Mouse (Mus musculus) stomach, postnatal 0 days (tissue): ENCODE results near the gene 1700020N01Rik. TPM values are rescaled to one million over a fixed set of nuclear protein-coding genes. Genes with fewer than 3 reads are reported as not detected.

Source experiments
- ATAC-seq: fragments of 200-750 bp; cut with Nextera tagmentation; 2 replicates; pipeline ENCODE4 v1.8.0; 2017; ENCODE audit not compliant: low FRiP score, low TSS enrichment
- DNase-seq: peaks from one replicate; pipeline ENCODE4 v3.0.0-alpha.2; 2016; ENCODE audit warnings: low spot score
- H3K27ac ChIP-seq: fragments of 300-500 bp; sonication (generic); replicated peaks from 2 replicates; pipeline ENCODE4 v1.5.1; 2014; ENCODE audit warnings: mild to moderate bottlenecking, control low read depth
- H3K27me3 ChIP-seq: fragments of 300-500 bp; sonication (generic); 2 replicates; pipeline ENCODE4 v1.6.1; 2014; ENCODE audit warnings: low read length; ENCODE audit not compliant: control insufficient read depth, insufficient read depth
- H3K36me3 ChIP-seq: fragments of 300-500 bp; sonication (generic); 2 replicates; pipeline ENCODE4 v1.6.1; 2014; ENCODE audit warnings: low read length, mixed read lengths; ENCODE audit not compliant: control insufficient read depth, insufficient read depth
- H3K4me1 ChIP-seq: fragments of 300-500 bp; sonication (generic); replicated peaks from 2 replicates; pipeline ENCODE4 v1.6.1; 2014; ENCODE audit warnings: antibody characterized with exemption; ENCODE audit not compliant: control insufficient read depth, insufficient read depth
- H3K4me2 ChIP-seq: fragments of 300-500 bp; sonication (generic); replicated peaks from 2 replicates; pipeline ENCODE4 v1.6.1; 2014; ENCODE audit warnings: low read depth, mild to moderate bottlenecking, control low read depth, moderate library complexity
- H3K4me3 ChIP-seq: fragments of 300-500 bp; sonication (generic); 2 replicates; pipeline ENCODE4 v1.5.1; 2014; ENCODE audit warnings: low read depth, low read length, control low read depth
- H3K9ac ChIP-seq: fragments of 300-500 bp; sonication (generic); 2 replicates; pipeline ENCODE4 v1.6.1; 2014; ENCODE audit warnings: mild to moderate bottlenecking, low read length, control low read depth, mixed read lengths
- H3K9me3 ChIP-seq: fragments of 300-500 bp; sonication (generic); 2 replicates; pipeline ENCODE4 v1.6.1; 2016; ENCODE audit warnings: low read length; ENCODE audit not compliant: control insufficient read depth
- CTCF ChIP-seq: IDR thresholded peaks from 2 replicates; pipeline ENCODE4 v1.5.1; 2016; ENCODE audit warnings: antibody characterized with exemption, low read depth, mild to moderate bottlenecking, moderate library complexity
- EP300 ChIP-seq: optimal IDR thresholded peaks from 2 replicates; pipeline ENCODE3; 2016; ENCODE audit warnings: antibody characterized with exemption
- WGBS: fragments of 180-500 bp; shearing (Covaris S2); extraction: QIAGEN DNeasy Blood & Tissue Kit; methylation state at CpG from one replicate; pipeline ENCODE4 v1.1.7; 2014; 5-methylcytosine and 5-hydroxymethylcytosine counted together
- polyA plus RNA-seq: library from polyadenylated mRNA; unstranded; fragments of >200 nt; fragmentation: Nextera tagmentation; extraction: Ambion mirVana; gene quantifications from 2 replicates; pipeline ENCODE4 v1.2.1, GENCODE M21; 2015

Gene 1700020N01Rik
- polyA plus RNA-seq, 1 experiment from 2014 or later: not detected

DNA sequence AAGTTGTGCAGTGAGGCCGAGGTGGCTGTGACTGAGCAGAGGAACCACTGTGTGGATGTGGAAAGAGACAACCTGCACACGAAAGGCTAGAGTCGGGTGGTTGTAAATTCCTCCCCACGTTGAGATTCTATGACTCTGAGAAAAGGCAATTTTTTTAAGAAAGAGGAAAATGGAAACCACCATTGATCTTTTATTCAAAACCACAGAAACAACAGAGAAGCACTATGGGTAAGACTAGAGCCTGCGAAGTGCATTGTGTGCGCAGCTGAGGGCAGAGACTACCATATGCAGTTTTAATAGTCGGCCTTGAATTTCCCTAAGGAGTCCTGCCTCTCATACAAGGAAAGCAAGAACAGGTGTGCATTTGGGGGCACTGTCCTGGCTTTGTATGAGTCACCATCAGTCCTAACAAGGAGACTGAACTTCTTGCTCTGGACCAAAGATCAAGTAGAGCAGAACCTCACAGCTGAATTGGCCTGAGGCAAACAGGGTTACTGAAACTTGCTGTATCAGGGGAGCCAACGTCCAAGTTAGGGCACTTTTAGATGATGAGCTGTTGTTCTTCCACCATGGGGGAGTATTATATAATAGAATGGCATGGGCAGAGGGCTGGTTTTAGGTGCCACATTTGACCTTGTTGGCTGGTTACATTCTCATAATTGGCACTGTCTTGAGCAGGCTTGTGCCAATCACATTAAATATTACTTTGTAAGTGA is 39.8 kb upstream of the 1700020N01Rik start:
- H3K9ac ChIP-seq: no peak overlapping the region
- no peaks in the 10 kb centered on the region for H3K4me1 ChIP-seq
- H3K9me3 ChIP-seq: no peaks in the 10 kb centered on the region
- ATAC-seq: no peak
- no peak for TF ChIP-seq EP300
- no peak for TF ChIP-seq CTCF
- 82% methylated on average over 8 of the region's 8 CpGs for WGBS
- no peaks in the 10 kb centered on the region for H3K27me3 ChIP-seq
- H3K36me3 ChIP-seq: no peaks in the 10 kb centered on the region
- no peak overlapping the region for H3K4me2 ChIP-seq
- no peak overlapping the region for H3K4me3 ChIP-seq
- no peak for DNase-seq
- H3K27ac ChIP-seq: no peak overlapping the region

DNA sequence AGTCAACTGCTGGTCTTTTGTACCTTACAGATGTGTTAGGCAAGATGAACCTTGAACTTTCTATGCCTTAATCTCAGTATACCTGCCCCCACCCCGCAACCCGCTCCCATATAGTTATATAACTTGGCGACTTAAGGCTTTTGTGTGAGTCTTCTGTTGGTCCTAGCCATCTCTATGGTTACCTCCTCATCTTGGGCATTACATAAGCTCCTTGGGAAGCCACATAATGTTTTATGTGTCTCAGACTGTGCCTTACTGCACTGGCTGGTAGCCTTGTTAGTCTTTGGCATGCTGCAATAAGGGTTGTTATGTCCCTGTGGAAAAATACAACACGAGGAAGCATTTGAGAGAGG is 39.3 kb upstream of the 1700020N01Rik start:
- ATAC-seq: no peak
- no peak for DNase-seq
- Histone ChIP-seq H3K36me3 (no peaks in the 10 kb centered on the region), H3K27me3 (no peaks in the 10 kb centered on the region), H3K4me1 (no peaks in the 10 kb centered on the region), H3K4me2 (no peak overlapping the region), H3K4me3 (no peak overlapping the region), H3K27ac (no peak overlapping the region), H3K9ac (no peak overlapping the region), H3K9me3 (no peaks in the 10 kb centered on the region)
- no peak for TF ChIP-seq CTCF
- WGBS: 95% methylated on average over 4 of the region's 4 CpGs

DNA sequence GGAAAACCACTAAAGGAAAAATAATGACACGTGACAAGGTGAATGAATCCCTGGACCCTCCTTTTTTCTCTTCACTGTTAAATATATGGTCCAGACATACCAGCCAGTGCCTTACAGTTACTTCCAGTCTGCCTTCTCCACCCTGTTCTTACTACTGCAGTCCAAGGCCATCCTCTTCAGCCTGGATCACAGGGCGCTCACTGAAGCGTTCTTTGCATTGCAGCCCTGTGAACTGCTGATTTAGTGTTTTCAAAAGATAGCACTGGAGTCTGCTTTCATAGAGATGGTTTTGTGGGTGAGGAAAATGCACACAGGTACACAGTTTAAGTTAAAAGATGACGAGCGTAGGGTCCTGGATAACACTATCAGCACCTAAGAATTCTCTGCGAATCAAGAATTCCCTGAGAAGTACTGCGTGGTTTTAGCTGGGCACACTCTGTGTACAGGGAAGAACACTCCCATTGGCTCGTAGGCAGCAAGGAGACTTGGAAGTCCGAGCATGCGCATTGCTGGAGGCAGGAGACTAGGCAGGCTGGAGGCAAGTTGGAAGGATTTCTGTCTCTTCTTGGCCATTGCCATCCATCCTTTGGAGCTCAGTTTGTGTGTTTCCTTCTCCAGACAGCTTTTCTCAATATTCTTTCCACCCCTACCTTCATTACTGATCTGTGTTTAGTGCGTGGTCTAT is 37.9 kb upstream of the 1700020N01Rik start:
- 85% methylated on average over 11 of the region's 11 CpGs for WGBS

DNA sequence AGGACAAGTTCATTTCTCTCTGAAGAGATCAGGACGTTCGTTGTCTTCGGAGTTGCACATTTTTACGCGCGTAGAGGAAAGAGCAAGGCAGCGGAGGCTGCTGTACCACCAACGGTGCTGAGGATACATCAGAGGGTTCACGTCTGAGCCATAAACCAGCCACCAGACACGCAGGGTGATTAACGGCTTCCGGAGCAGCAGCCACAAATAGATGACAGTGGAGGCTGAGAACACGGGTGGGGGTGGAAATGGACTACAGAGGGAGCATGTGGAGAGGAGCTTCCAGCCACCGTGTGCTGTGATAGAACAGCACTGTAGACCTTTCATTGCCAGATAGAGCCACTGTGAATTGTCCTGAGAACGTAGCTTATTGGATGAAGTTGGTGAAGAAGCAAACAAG is 33.2 kb upstream of the 1700020N01Rik start:
- TF ChIP-seq CTCF: no peak
- no peak for TF ChIP-seq EP300
- Histone ChIP-seq H3K4me2 (no peak overlapping the region), H3K4me1 (no peaks in the 10 kb centered on the region), H3K9ac (no peak overlapping the region), H3K27me3 (no peaks in the 10 kb centered on the region), H3K27ac (no peak overlapping the region), H3K36me3 (no peaks in the 10 kb centered on the region), H3K9me3 (no peaks in the 10 kb centered on the region), H3K4me3 (no peak overlapping the region)
- 63% methylated on average over 15 of the region's 15 CpGs for WGBS
- no peak for DNase-seq
- no peak for ATAC-seq

More for the DNA sequence above, 37.9 kb upstream of the 1700020N01Rik start:
- H3K27me3 ChIP-seq: no peaks in the 10 kb centered on the region
- no peak overlapping the region for H3K4me2 ChIP-seq
- no peak overlapping the region for H3K9ac ChIP-seq
- H3K27ac ChIP-seq: no peak overlapping the region
- no peak for TF ChIP-seq EP300
- TF ChIP-seq CTCF: no peak
- H3K9me3 ChIP-seq: no peaks in the 10 kb centered on the region
- DNase-seq: no peak
- no peak overlapping the region for H3K4me3 ChIP-seq
- H3K36me3 ChIP-seq: no peaks in the 10 kb centered on the region
- ATAC-seq: no peak
- no peaks in the 10 kb centered on the region for H3K4me1 ChIP-seq

DNA sequence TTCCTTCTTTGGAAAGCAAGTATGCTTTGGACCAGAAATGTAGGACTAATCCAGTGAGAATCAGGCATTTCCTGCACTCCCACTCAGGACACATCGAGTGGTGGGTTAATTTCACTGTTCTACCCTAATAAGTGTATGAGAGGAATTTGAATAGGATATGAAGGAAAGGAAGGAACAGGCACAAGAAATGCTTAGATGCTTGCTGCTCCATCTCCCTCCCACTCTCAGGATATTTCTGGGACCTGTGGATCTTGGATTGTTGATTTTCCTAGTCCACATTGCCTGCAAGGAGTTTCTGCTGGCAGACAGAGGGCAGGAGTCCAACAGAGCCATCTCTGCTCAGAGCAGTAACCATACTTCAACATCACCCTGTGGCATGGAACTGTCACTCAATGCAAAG is 31.8 kb upstream of the 1700020N01Rik start:
- DNase-seq: no peak
- Histone ChIP-seq H3K4me3 (no peak overlapping the region), H3K27me3 (no peaks in the 10 kb centered on the region), H3K4me2 (no peak overlapping the region), H3K27ac (no peak overlapping the region), H3K36me3 (no peaks in the 10 kb centered on the region), H3K9ac (no peak overlapping the region), H3K4me1 (no peaks in the 10 kb centered on the region), H3K9me3 (no peaks in the 10 kb centered on the region)
- WGBS: 70% methylated on average over 1 of the region's 1 CpGs
- TF ChIP-seq CTCF (no peak), EP300 (no peak)
- no peak for ATAC-seq

DNA sequence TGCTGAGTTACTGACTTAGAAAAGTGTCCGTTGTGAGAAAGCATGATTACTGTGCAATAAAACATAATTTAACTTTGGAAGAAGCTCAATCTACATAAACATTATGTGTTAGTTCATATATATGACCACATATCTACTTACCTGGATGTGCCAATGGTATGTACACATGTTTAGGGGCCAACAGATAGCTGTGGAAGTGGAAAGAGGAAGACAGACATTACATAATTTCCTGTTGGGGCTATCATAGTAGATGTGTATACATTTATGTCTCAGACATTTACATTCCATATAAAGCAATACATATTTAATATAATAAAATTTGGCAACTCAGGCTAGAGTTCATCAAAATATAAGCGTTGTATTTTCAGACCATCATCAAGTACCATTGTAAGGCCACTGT is 29.5 kb upstream of the 1700020N01Rik start:
- no peak for TF ChIP-seq CTCF
- no peak for TF ChIP-seq EP300
- no peak for ATAC-seq
- 86% methylated on average over 2 of the region's 2 CpGs for WGBS
- no peaks in the 10 kb centered on the region for H3K36me3 ChIP-seq
- no peak overlapping the region for H3K4me2 ChIP-seq
- no peaks in the 10 kb centered on the region for H3K4me1 ChIP-seq
- DNase-seq: no peak
- no peak overlapping the region for H3K9ac ChIP-seq
- no peaks in the 10 kb centered on the region for H3K9me3 ChIP-seq
- H3K4me3 ChIP-seq: no peak overlapping the region
- no peaks in the 10 kb centered on the region for H3K27me3 ChIP-seq
- H3K27ac ChIP-seq: no peak overlapping the region
